Comparison of ENCODE assay signal across 8 mouse cellular contexts in genomic region chr6:141250296-141250629, GRCm38 (mm10). TPM values are rescaled to one million over a fixed set of nuclear protein-coding genes. Genes with fewer than 3 reads are reported as not detected.
A peak's percentile ranks its signal among the peaks of the same experiment; 100 is the strongest.
DNase-seq lines count a peak whose midpoint lies in the region; ATAC-seq lines count a peak whose summit lies in the region.
"Had no signal": no experiment of that assay in that cellular context is flagged by ENCODE, and none has a peak within 500 bp of the region (broad histone marks: within the 10 kb centered on the region; RNA-seq: fewer than 3 reads in every experiment).

No protein-coding gene starts in this region.

- peak overlapping the region; percentile 67 for H3K4me3 ChIP-seq in forebrain, embryonic 15.5 days
- peak overlapping the region; percentile 88 for H3K4me3 ChIP-seq in intestine, embryonic 14.5 days (ENCODE audit: low read depth, low read length)
- H3K4me3 ChIP-seq in midbrain, embryonic 10.5 days: peak overlapping the region; percentile 63

- peak; percentile 18 for DNase-seq in ovary, postnatal 14 days (ENCODE audit: low spot score)
- DNase-seq in ovary, postnatal 10 days (ENCODE audit: low spot score): no peak
- DNase-seq in intestine, embryonic 14.5 days (ENCODE audit: low spot score): peak; percentile 85
- no peak for DNase-seq in midbrain, embryonic 10.5 days (ENCODE audit: low spot score)
- DNase-seq in spleen, adult 18-20 months: no peak

- H3K27me3 ChIP-seq in forebrain, embryonic 15.5 days: peaks cover 25% of the 10 kb centered on the region; the same call in 1 of the 2 replicates
- no peaks in the 10 kb centered on the region for H3K27me3 ChIP-seq in intestine, embryonic 14.5 days (replicated peaks; ENCODE audit: control insufficient read depth, insufficient read depth, low read length)
- peaks cover 56% of the 10 kb centered on the region for H3K27me3 ChIP-seq in midbrain, embryonic 10.5 days (ENCODE audit: low read depth, poor library complexity, severe bottlenecking)

- peak overlapping the region; percentile 57 for H3K9ac ChIP-seq in forebrain, embryonic 15.5 days (replicated peaks)
- peak overlapping the region; percentile 89 for H3K9ac ChIP-seq in intestine, embryonic 14.5 days (ENCODE audit: low read length)

- no peak for ATAC-seq in forebrain, embryonic 15.5 days (replicated peaks)
- ATAC-seq in intestine, embryonic 14.5 days (replicated peaks; ENCODE audit: low FRiP score, low TSS enrichment, low read depth): peak; percentile 30
- ATAC-seq in CD4-positive, CD25-positive, alpha-beta regulatory T cell, adult 4 months: no peak

- peaks cover 15% of the 10 kb centered on the region for H3K4me1 ChIP-seq in forebrain, embryonic 15.5 days
- peaks cover 43% of the 10 kb centered on the region for H3K4me1 ChIP-seq in intestine, embryonic 14.5 days (replicated peaks; ENCODE audit: control insufficient read depth, insufficient read depth, low read length)
- peaks cover 31% of the 10 kb centered on the region for H3K4me1 ChIP-seq in midbrain, embryonic 10.5 days

- no peak overlapping the region for H3K27ac ChIP-seq in forebrain, embryonic 15.5 days (replicated peaks)
- peak overlapping the region; percentile 94 for H3K27ac ChIP-seq in intestine, embryonic 14.5 days (ENCODE audit: low read depth)
- H3K27ac ChIP-seq in midbrain, embryonic 10.5 days (replicated peaks): peak overlapping the region; percentile 83
- H3K27ac ChIP-seq: macrophage had no signal

- H3K9me3 ChIP-seq in forebrain, embryonic 15.5 days: no peaks in the 10 kb centered on the region
- H3K9me3 ChIP-seq in intestine, embryonic 14.5 days (ENCODE audit: control insufficient read depth, low read length): no peaks in the 10 kb centered on the region
- no peaks in the 10 kb centered on the region for H3K9me3 ChIP-seq in midbrain, embryonic 10.5 days (replicated peaks)

- WGBS in forebrain, embryonic 15.5 days: under 1% methylated on average over 21 of the region's 22 CpGs
- WGBS in intestine, embryonic 14.5 days: under 1% methylated on average over 22 of the region's 22 CpGs
- under 1% methylated on average over 22 of the region's 22 CpGs for WGBS in midbrain, embryonic 10.5 days

- H3K36me3 ChIP-seq in forebrain, embryonic 15.5 days: no peaks in the 10 kb centered on the region
- H3K36me3 ChIP-seq in intestine, embryonic 14.5 days (ENCODE audit: control insufficient read depth, insufficient read depth, low read length): peaks cover 10% of the 10 kb centered on the region; the same call in 1 of the 2 replicates
- H3K36me3 ChIP-seq in midbrain, embryonic 10.5 days: no peaks in the 10 kb centered on the region

- peak overlapping the region; percentile 92 for H3K4me2 ChIP-seq in forebrain, embryonic 15.5 days (replicated peaks)
- H3K4me2 ChIP-seq in intestine, embryonic 14.5 days (ENCODE audit: low read length): peak overlapping the region; percentile 78

RNA-seq across cellular contexts. Expression of gene Pde3a, which starts 1.2 kb away (rescaled TPM):
- polyA plus RNA-seq in forebrain, embryonic 15.5 days (2015; fragmentation: Nextera tagmentation; extraction: Ambion mirVana): 1.7 and 1.9 TPM in 2 replicates
- 24.3 and 26.9 TPM in 2 replicates for polyA plus RNA-seq in intestine, embryonic 14.5 days (2014; fragmentation: Nextera tagmentation; extraction: Ambion mirVana)
- polyA plus RNA-seq in midbrain, embryonic 10.5 days (2016; fragmentation: Nextera tagmentation; extraction: Ambion mirVana): 0.63 and 1.3 TPM in 2 replicates
- not detected for polyA plus RNA-seq in CD4-positive, CD25-positive, alpha-beta regulatory T cell, adult 4 months (2017; shearing (Covaris generic))

Comparison
In these comparisons a context has a peak if more than half of its experiments do, and no peak if none do; other contexts are left out.
1. DNase-seq: peak in ovary, postnatal 14 days (single experiment) and intestine, embryonic 14.5 days (single experiment); none in ovary, postnatal 10 days (single experiment), midbrain, embryonic 10.5 days (single experiment) and spleen, adult 18-20 months (0 of 2).
2. Peak in every context shown above with its lines, with median percentiles within 50 percentile points of each other: H3K4me3 ChIP-seq.